Mouse (Mus musculus) CH12.LX (cell line): ENCODE measurements at regions not wholly inside any gene's neighbourhood (a gene's known extent, or its start where the extent isn't known, plus 50 kb on each side); places are given as distances from the start of the nearest gene placed in this dataset.

Experiments
- CTCF ChIP-seq, 2 experiments: IDR thresholded peaks in 1 of 2; conservative IDR thresholded peaks in 1 of 2; 2 replicates each; pipeline ENCODE4 v1.5.1; 2011 to 2012; ENCODE audit warnings: low read depth in 2 of 2, low read length in 2 of 2, improper control_type of control experiment in 1 of 2, inconsistent platforms in 1 of 2, mild to moderate bottlenecking in 1 of 2, moderate library complexity in 1 of 2
- EP300 ChIP-seq: IDR thresholded peaks from 2 replicates; pipeline ENCODE4 v1.6.1; 2011; ENCODE audit warnings: low read length, improper control_type of control experiment
- IRF4 ChIP-seq: IDR thresholded peaks from 2 replicates; pipeline ENCODE4 v1.6.1; 2014; ENCODE audit warnings: low read depth, mild to moderate bottlenecking, inconsistent platforms, low read length, improper control_type of control experiment
- POLR2A ChIP-seq: IDR thresholded peaks from 2 replicates; pipeline ENCODE4 v1.6.1; 2011; ENCODE audit warnings: low read depth, mild to moderate bottlenecking, improper control_type of control experiment, low read length
- USF1 ChIP-seq: IDR thresholded peaks from 2 replicates; pipeline ENCODE4 v1.6.1; 2014; ENCODE audit warnings: low read depth, mild to moderate bottlenecking, inconsistent platforms, low read length, improper control_type of control experiment
- ZKSCAN1 ChIP-seq: IDR thresholded peaks from 2 replicates; pipeline ENCODE4 v1.6.1; 2012; ENCODE audit warnings: low read depth, inconsistent platforms, low read length, improper control_type of control experiment, borderline replicate concordance

GRCm38 (mm10) chr12:7853876-7854275 is 123.6 kb upstream of the Apob start:
- TF ChIP-seq POLR2A (no peak), EP300 (no peak), CTCF (conservative IDR thresholded peaks at IDR 0.05 in 1 of 2, IDR thresholded peaks at IDR 0.05 in 1 of 2; ENCODE audit: low read depth in 2 of 2, low read length in 2 of 2) (no peak), USF1 (no peak), ZKSCAN1 (no peak), IRF4 (no peak)
